ENCODE assay signal across 14 mouse cellular contexts in the genomic region with DNA sequence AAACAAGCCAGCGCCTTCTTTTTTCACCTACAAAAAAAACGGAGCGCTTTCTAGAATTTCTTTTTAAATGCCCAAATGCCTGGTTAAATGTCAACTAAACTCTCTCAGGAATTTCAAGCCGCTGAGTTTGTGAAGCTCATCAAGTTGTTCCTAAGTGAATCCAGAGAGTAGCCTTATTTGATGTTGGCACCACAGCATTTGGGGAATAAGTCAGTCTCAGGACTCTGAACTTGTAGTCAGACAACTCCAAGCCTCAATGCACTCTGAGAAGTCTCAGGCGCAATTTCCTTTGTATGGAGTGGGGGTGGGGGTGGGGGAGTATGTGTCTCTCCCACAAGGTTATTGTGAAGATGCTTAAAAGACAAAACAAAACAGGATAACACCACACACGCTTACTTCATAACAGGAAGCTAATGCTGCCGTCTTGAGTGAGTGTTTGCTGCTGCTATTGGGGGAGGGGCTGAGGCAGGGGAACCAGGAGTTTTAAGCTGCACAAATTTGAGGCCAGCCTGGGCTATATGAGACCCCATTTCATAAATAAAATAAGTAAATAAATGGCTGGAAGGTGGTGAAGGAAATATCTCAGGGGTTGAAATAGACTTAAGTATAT. TPM values are rescaled to one million over a fixed set of nuclear protein-coding genes. Genes with fewer than 3 reads are reported as not detected.
A peak's percentile ranks its signal among the peaks of the same experiment; 100 is the strongest.
DNase-seq lines count a peak whose midpoint lies in the region; ATAC-seq and TF ChIP-seq lines count a peak whose summit lies in the region.
"Had no signal": no experiment of that assay in that cellular context is flagged by ENCODE, and none has a peak within 500 bp of the region (broad histone marks: within the 10 kb centered on the region; RNA-seq: fewer than 3 reads in every experiment).

No protein-coding gene starts in this region.

- ATAC-seq in CD4-positive, CD25-positive, alpha-beta regulatory T cell, adult 4 months, result peak; percentile 77
- ATAC-seq in megakaryocyte progenitor cell, adult 5-6 weeks (replicated peaks; ENCODE audit: poor library complexity), result 0 out of 2 replicates have a peak, but pooled peaks have one; percentile 17
- no peak for ATAC-seq in forebrain, embryonic 12.5 days (ENCODE audit: low FRiP score)
- ATAC-seq: liver, postnatal 0 days had no signal

- TF ChIP-seq POLR2A in kidney, adult 2 months (IDR thresholded peaks at IDR 0.05; ENCODE audit: low read depth, low read length), result no peak

- no peak overlapping the region for H3K4me3 ChIP-seq in kidney, adult 2 months (ENCODE audit: insufficient read depth, low read depth, low read length)
- H3K4me3 ChIP-seq in forebrain, embryonic 12.5 days (replicated peaks), result no peak overlapping the region
- H3K4me3 ChIP-seq: embryonic facial prominence, embryonic 13.5 days; forebrain, embryonic 10.5 days; limb, embryonic 12.5 days had no signal

- 25% methylated on average over 7 of the region's 7 CpGs for WGBS in kidney, adult 2 months
- WGBS in forebrain, embryonic 12.5 days, result 55% methylated on average over 7 of the region's 7 CpGs

- H3K4me2 ChIP-seq in forebrain, embryonic 12.5 days, result no peak overlapping the region
- H3K4me2 ChIP-seq: embryonic facial prominence, embryonic 13.5 days; limb, embryonic 12.5 days had no signal

- H3K27ac ChIP-seq in kidney, adult 2 months (ENCODE audit: insufficient read depth, low read depth, low read length), result peak overlapping the region; percentile 35; the same call in 1 of the 2 replicates
- H3K27ac ChIP-seq in forebrain, embryonic 12.5 days, result no peak overlapping the region
- H3K27ac ChIP-seq: embryonic facial prominence, embryonic 13.5 days; forebrain, embryonic 10.5 days; limb, embryonic 12.5 days had no signal

- no peaks in the 10 kb centered on the region for H3K27me3 ChIP-seq in kidney, adult 2 months (replicated peaks; ENCODE audit: control insufficient read depth, insufficient read depth, low read length)
- H3K27me3 ChIP-seq in forebrain, embryonic 12.5 days, result no peaks in the 10 kb centered on the region
- H3K27me3 ChIP-seq: CH12.LX; embryonic facial prominence, embryonic 13.5 days; limb, embryonic 12.5 days had no signal

- no peaks in the 10 kb centered on the region for H3K9me3 ChIP-seq in forebrain, embryonic 12.5 days
- H3K9me3 ChIP-seq: embryonic facial prominence, embryonic 13.5 days; forebrain, embryonic 10.5 days; limb, embryonic 12.5 days had no signal

- TF ChIP-seq CTCF in kidney, adult 2 months (conservative IDR thresholded peaks at IDR 0.05; ENCODE audit: insufficient read depth, insufficient read length, low read depth, low read length), result no peak

- no peaks in the 10 kb centered on the region; the same call in 1 of the 2 replicates for H3K36me3 ChIP-seq in kidney, adult 2 months (ENCODE audit: control insufficient read depth, insufficient read depth, low read length)
- no peaks in the 10 kb centered on the region for H3K36me3 ChIP-seq in forebrain, embryonic 12.5 days (replicated peaks)
- H3K36me3 ChIP-seq: forebrain, embryonic 10.5 days had no signal

- DNase-seq in kidney, adult 2 months, result peak; percentile 83
- DNase-seq in kidney, postnatal 10 days, result no peak
- DNase-seq in induced T-regulatory cell, adult 2 months (ENCODE audit: low read depth), result peak; percentile 65
- no peak for DNase-seq in gastrocnemius, postnatal 4 days (ENCODE audit: low spot score in 2 of 2)
- no peak for DNase-seq in adrenal gland, adult 18-20 months (ENCODE audit: low spot score in 2 of 2)
- DNase-seq: cerebellum, adult 9-10 months; liver, postnatal 0 days had no signal

- no peak overlapping the region for H3K9ac ChIP-seq in forebrain, embryonic 12.5 days
- H3K9ac ChIP-seq: embryonic facial prominence, embryonic 13.5 days; limb, embryonic 12.5 days; liver, postnatal 0 days had no signal

- peaks cover 23% of the 10 kb centered on the region for H3K4me1 ChIP-seq in kidney, adult 2 months (ENCODE audit: control insufficient read depth, insufficient read depth, low read length)
- no peaks in the 10 kb centered on the region for H3K4me1 ChIP-seq in forebrain, embryonic 12.5 days
- H3K4me1 ChIP-seq: limb, embryonic 12.5 days had no signal

RNA-seq across cellular contexts. Expression of a gene that starts 23.5 kb away (rescaled TPM):
- polyA plus RNA-seq in kidney, adult 2 months (2012; rRNA removed), result 6.8 and 8.3 TPM in 2 replicates
- 10 to 100 TPM; 10.0 to 85.9 TPM for polyA plus RNA-seq in CD4-positive, CD25-positive, alpha-beta regulatory T cell, adult 4 months (2017; shearing (Covaris generic))
- 46.8 and 47.0 TPM in 2 replicates for total RNA-seq in megakaryocyte progenitor cell, adult 5-6 weeks (2015)
- total RNA-seq in megakaryocyte progenitor cell, adult 5-6 weeks (2017), result 16.2 and 16.6 TPM in 2 replicates
- 10 to 100 TPM; 46.1 to 46.3 TPM for total RNA-seq in gastrocnemius, postnatal 4 days (2021)
- 30.4 and 31.4 TPM in 2 replicates for polyA plus RNA-seq in forebrain, embryonic 12.5 days (2016; fragmentation: Nextera tagmentation; extraction: Ambion mirVana)
- total RNA-seq in adrenal gland, adult 18-20 months (2021), result 10 to 100 TPM; 19.0 to 31.7 TPM

RNA-seq across cellular contexts. Expression of a gene that starts 35.9 kb away (rescaled TPM):
- polyA plus RNA-seq in kidney, adult 2 months (2012; rRNA removed), result 2,034 and 2,219 TPM in 2 replicates
- 1,000 to 10,000 TPM in 1 of 2 experiments, 100 to 1,000 TPM in 1; 926 to 1,094 TPM for polyA plus RNA-seq in CD4-positive, CD25-positive, alpha-beta regulatory T cell, adult 4 months (2017; shearing (Covaris generic))
- total RNA-seq in megakaryocyte progenitor cell, adult 5-6 weeks (2015), result 1,237 and 1,336 TPM in 2 replicates
- 1,026 and 1,067 TPM in 2 replicates for total RNA-seq in megakaryocyte progenitor cell, adult 5-6 weeks (2017)
- 100 to 1,000 TPM; 486 to 491 TPM for total RNA-seq in gastrocnemius, postnatal 4 days (2021)
- 334 and 364 TPM in 2 replicates for polyA plus RNA-seq in forebrain, embryonic 12.5 days (2016; fragmentation: Nextera tagmentation; extraction: Ambion mirVana)
- 1,000 to 10,000 TPM; 1,124 to 1,128 TPM for total RNA-seq in adrenal gland, adult 18-20 months (2021)

Comparison
In these comparisons a context has a peak if more than half of its experiments do, and no peak if none do; other contexts are left out.
1. DNase-seq: peak in kidney, adult 2 months (single experiment) and induced T-regulatory cell, adult 2 months (single experiment); none in kidney, postnatal 10 days (single experiment), gastrocnemius, postnatal 4 days (0 of 2) and adrenal gland, adult 18-20 months (0 of 2).